ENCODE assay signal across 27 mouse cellular contexts in the genomic region with DNA sequence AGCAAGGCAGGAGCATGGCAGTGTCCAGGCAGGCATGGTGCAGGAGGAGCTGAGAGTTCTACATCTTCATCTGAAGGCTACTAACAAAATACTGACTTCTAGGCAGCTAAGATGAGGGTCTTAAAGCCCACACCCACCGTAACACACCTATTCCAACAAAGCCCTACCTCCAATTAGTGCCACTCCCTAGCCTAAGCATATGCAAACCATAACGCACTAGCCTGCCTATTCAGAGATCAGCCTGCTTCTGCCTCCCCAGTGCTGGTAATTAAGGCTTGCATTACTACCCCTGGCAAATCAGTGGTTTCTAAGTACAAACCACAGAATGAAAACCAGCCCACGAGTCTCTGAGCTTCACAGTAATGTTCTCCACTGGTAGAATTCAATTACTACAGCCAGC.
"Had no signal": no experiment of that assay in that cellular context is flagged by ENCODE, and none has a peak within 500 bp of the region (broad histone marks: within the 10 kb centered on the region; RNA-seq: fewer than 3 reads in every experiment).

No protein-coding gene starts in this region.

- H3K9ac ChIP-seq: hindbrain, embryonic 12.5 days; hindbrain, embryonic 14.5 days; intestine, embryonic 15.5 days; kidney, embryonic 15.5 days; limb, embryonic 13.5 days; limb, embryonic 15.5 days; liver, embryonic 12.5 days; liver, embryonic 14.5 days had no signal

- H3K27ac ChIP-seq: gastrocnemius, adult 2 months; heart, adult 2 months; hindbrain, embryonic 10.5 days; hindbrain, embryonic 12.5 days; hindbrain, embryonic 14.5 days; intestine, embryonic 15.5 days; kidney, embryonic 15.5 days; kidney, postnatal 0 days; limb, embryonic 13.5 days; limb, embryonic 15.5 days; liver, embryonic 12.5 days; liver, embryonic 14.5 days had no signal

- H3K4me3 ChIP-seq: gastrocnemius, adult 2 months; heart, adult 2 months; hindbrain, embryonic 10.5 days; hindbrain, embryonic 12.5 days; intestine, embryonic 15.5 days; kidney, embryonic 15.5 days; limb, embryonic 13.5 days; limb, embryonic 15.5 days; liver, embryonic 12.5 days had no signal

- H3K4me1 ChIP-seq: hindbrain, embryonic 10.5 days; hindbrain, embryonic 12.5 days; intestine, embryonic 15.5 days; kidney, embryonic 15.5 days had no signal

- DNase-seq: gastrocnemius, adult 2 months; gastrocnemius, postnatal 10 days; gastrocnemius, postnatal 25 days; heart, adult 2 months; heart, postnatal 10 days; heart, postnatal 4 days; kidney, adult 18-20 months; kidney, adult 8-10 months; kidney, postnatal 14 days; kidney, postnatal 36 days; layer of hippocampus, adult 9-11 months; layer of hippocampus, postnatal 36 days; left cerebral cortex, postnatal 4 days had no signal

- ATAC-seq: hindbrain, embryonic 16.5 days; inflammation-experienced regulatory T-cells, adult 6 months; intestine, embryonic 15.5 days; intestine, postnatal 0 days; liver, embryonic 12.5 days had no signal

- H3K4me2 ChIP-seq: heart, embryonic 11.5 days; hindbrain, embryonic 12.5 days; hindbrain, embryonic 14.5 days; intestine, embryonic 15.5 days; kidney, embryonic 15.5 days; limb, embryonic 13.5 days; limb, embryonic 15.5 days; liver, embryonic 12.5 days had no signal

- H3K9me3 ChIP-seq: hindbrain, embryonic 10.5 days; hindbrain, embryonic 12.5 days; intestine, embryonic 15.5 days; kidney, embryonic 15.5 days; limb, embryonic 13.5 days; limb, embryonic 15.5 days; liver, embryonic 12.5 days had no signal

- H3K36me3 ChIP-seq: hindbrain, embryonic 10.5 days; hindbrain, embryonic 12.5 days; intestine, embryonic 15.5 days; kidney, embryonic 15.5 days; limb, embryonic 13.5 days; limb, embryonic 15.5 days; liver, embryonic 12.5 days had no signal

- H3K27me3 ChIP-seq: hindbrain, embryonic 12.5 days; intestine, embryonic 15.5 days; kidney, embryonic 15.5 days; liver, embryonic 12.5 days had no signal
